Mouse (Mus musculus) G1E (cell line): ENCODE data around the gene S100a4.

Experiments used
- CTCF ChIP-seq: IDR thresholded peaks from 2 replicates; pipeline ENCODE4 v1.5.1; 2012; ENCODE audit warnings: low read depth, low read length, inconsistent platforms, mixed read lengths
- POLR2AphosphoS5 ChIP-seq: IDR thresholded peaks from 2 replicates; pipeline ENCODE4 v1.6.1; 2012; ENCODE audit warnings: low read depth, low read length, inconsistent platforms; ENCODE audit not compliant: insufficient replicate concordance

- TF ChIP-seq CTCF: no peak
- no peak for TF ChIP-seq POLR2AphosphoS5
Measured at GRCm38 (mm10) chr3:90576351-90577001, 27.1 kb upstream of the S100a4 start.
